Mouse (Mus musculus): ENCODE results near the gene Fam178b.

- TF ChIP-seq CTCF (IDR thresholded peaks at IDR 0.05; ENCODE audit: borderline replicate concordance, insufficient read depth, low read depth, low read length) (no peak), POLR2A (IDR thresholded peaks at IDR 0.05; ENCODE audit: borderline replicate concordance, insufficient read depth, low read length) (no peak)
Observed at GRCm38 (mm10) chr1:36658621-36659399, 24.2 kb downstream of the Fam178b start.

Measured in cerebellum, adult 2 months (tissue).